Mouse (Mus musculus) embryonic facial prominence, embryonic 14.5 days (tissue): Measurements from ENCODE around the gene Tnfrsf13c. TPM values are rescaled to one million over a fixed set of nuclear protein-coding genes. Genes with fewer than 3 reads are reported as not detected.

Experiments used
- ATAC-seq: fragments of 200-750 bp; cut with Nextera tagmentation; 2 replicates; pipeline ENCODE4 v1.8.0; 2017; ENCODE audit warnings: low read depth, moderate number of reproducible peaks, moderate TSS enrichment
- DNase-seq: peaks from one replicate; pipeline ENCODE4 v3.0.0-alpha.2; 2015; ENCODE audit warnings: low spot score
- H3K27ac ChIP-seq: fragments of 300-500 bp; sonication (generic); replicated peaks from 2 replicates; pipeline ENCODE4 v1.5.1; 2014; ENCODE audit warnings: low read depth, mild to moderate bottlenecking, low read length, moderate library complexity
- H3K27me3 ChIP-seq: fragments of 300-500 bp; sonication (generic); replicated peaks from 2 replicates; pipeline ENCODE4 v1.6.1; 2014; ENCODE audit warnings: low read length; ENCODE audit not compliant: control insufficient read depth, insufficient read depth
- H3K36me3 ChIP-seq: fragments of 300-500 bp; sonication (generic); 2 replicates; pipeline ENCODE4 v1.6.1; 2014; ENCODE audit warnings: low read length, mixed read lengths; ENCODE audit not compliant: control insufficient read depth, insufficient read depth
- H3K4me1 ChIP-seq: fragments of 300-500 bp; sonication (generic); 2 replicates; pipeline ENCODE4 v1.6.1; 2014; ENCODE audit warnings: antibody characterized with exemption, low read length; ENCODE audit not compliant: control insufficient read depth, insufficient read depth
- H3K4me2 ChIP-seq: fragments of 300-500 bp; sonication (generic); 2 replicates; pipeline ENCODE4 v1.6.1; 2014; ENCODE audit warnings: low read depth, mild to moderate bottlenecking, low read length, moderate library complexity, mixed read lengths
- H3K4me3 ChIP-seq: fragments of 300-500 bp; sonication (generic); 2 replicates; pipeline ENCODE4 v1.5.1; 2014; ENCODE audit warnings: low read depth, mild to moderate bottlenecking, low read length
- H3K9ac ChIP-seq: fragments of 300-500 bp; sonication (generic); 2 replicates; pipeline ENCODE4 v1.6.1; 2014; ENCODE audit warnings: low read depth, mild to moderate bottlenecking, low read length, moderate library complexity, mixed read lengths
- H3K9me3 ChIP-seq: fragments of 300-500 bp; sonication (generic); 2 replicates; pipeline ENCODE4 v1.6.1; 2016; ENCODE audit warnings: low read length; ENCODE audit not compliant: control insufficient read depth
- WGBS: fragments of 180-500 bp; shearing (Covaris S2); extraction: QIAGEN DNeasy Blood & Tissue Kit; methylation state at CpG from one replicate; pipeline ENCODE4 v1.1.7; 2014; 5-methylcytosine and 5-hydroxymethylcytosine counted together
- polyA plus RNA-seq: library from polyadenylated mRNA; unstranded; fragments of >200 nt; fragmentation: Nextera tagmentation; extraction: Ambion mirVana; gene quantifications from 2 replicates; pipeline ENCODE4 v1.2.1, GENCODE M21; 2014

Tnfrsf13c gene
- polyA plus RNA-seq, 1 experiment from 2014 or later: 0.40 TPM

- H3K27me3 ChIP-seq: peaks cover 93% of the 10 kb centered on the region
- H3K9ac ChIP-seq: no peak overlapping the region
- no peak overlapping the region for H3K4me2 ChIP-seq
- ATAC-seq: no peak
- DNase-seq: no peak
- H3K4me3 ChIP-seq: no peak overlapping the region
- H3K36me3 ChIP-seq: peaks cover 18% of the 10 kb centered on the region
- 0 out of 2 replicates have a peak, but pooled peaks cover 3% of the 10 kb centered on the region for H3K4me1 ChIP-seq
- no peak overlapping the region for H3K27ac ChIP-seq
- H3K9me3 ChIP-seq: no peaks in the 10 kb centered on the region
- WGBS: 77% methylated on average over 13 of the region's 13 CpGs
These were observed 14.7 kb downstream of the Tnfrsf13c start for GRCm38 (mm10) chr15:82209295-82210050.

DNA sequence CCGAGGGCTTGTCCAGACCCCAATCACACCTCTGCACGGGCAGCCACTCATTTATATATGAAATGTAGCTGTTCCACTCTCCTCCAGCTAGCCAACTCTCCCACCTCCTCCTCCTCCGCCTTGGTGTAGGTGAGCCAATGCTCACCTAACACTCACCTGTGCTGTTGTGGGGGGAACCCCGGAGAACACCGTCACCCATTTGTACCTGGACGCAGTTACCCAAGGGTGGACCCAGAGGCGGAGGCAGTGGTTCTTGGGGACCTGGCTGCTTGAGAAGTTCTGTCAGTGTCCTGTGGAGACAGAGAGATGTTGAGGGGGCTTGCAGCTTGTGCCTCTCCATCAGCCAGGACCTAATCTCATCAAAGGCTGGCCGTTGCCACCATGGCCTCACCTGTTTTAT, 15.9 kb downstream of the Tnfrsf13c start:
- no peak overlapping the region for H3K4me3 ChIP-seq
- ATAC-seq (no peak), DNase-seq (no peak)
- no peak overlapping the region for H3K4me2 ChIP-seq
- H3K36me3 ChIP-seq: peaks cover 30% of the 10 kb centered on the region
- WGBS: 85% methylated on average over 8 of the region's 8 CpGs
- H3K27ac ChIP-seq: no peak overlapping the region
- H3K27me3 ChIP-seq: peaks cover 83% of the 10 kb centered on the region
- H3K9me3 ChIP-seq: no peaks in the 10 kb centered on the region
- H3K4me1 ChIP-seq: 0 out of 2 replicates have a peak, but pooled peaks cover 3% of the 10 kb centered on the region
- H3K9ac ChIP-seq: no peak overlapping the region

- H3K4me3 ChIP-seq: no peak overlapping the region
- H3K9me3 ChIP-seq: no peaks in the 10 kb centered on the region
- WGBS: 19% methylated on average over 30 of the region's 30 CpGs
- peaks cover 37% of the 10 kb centered on the region for H3K36me3 ChIP-seq
- ATAC-seq (no peak), DNase-seq (no peak)
- H3K27ac ChIP-seq: no peak overlapping the region
- H3K9ac ChIP-seq: no peak overlapping the region
- H3K4me2 ChIP-seq: no peak overlapping the region
- peaks cover 76% of the 10 kb centered on the region for H3K27me3 ChIP-seq
- 0 out of 2 replicates have a peak, but pooled peaks cover 3% of the 10 kb centered on the region for H3K4me1 ChIP-seq
These were observed 16.5 kb downstream of the Tnfrsf13c start for GRCm38 (mm10) chr15:82207504-82208219.

DNA sequence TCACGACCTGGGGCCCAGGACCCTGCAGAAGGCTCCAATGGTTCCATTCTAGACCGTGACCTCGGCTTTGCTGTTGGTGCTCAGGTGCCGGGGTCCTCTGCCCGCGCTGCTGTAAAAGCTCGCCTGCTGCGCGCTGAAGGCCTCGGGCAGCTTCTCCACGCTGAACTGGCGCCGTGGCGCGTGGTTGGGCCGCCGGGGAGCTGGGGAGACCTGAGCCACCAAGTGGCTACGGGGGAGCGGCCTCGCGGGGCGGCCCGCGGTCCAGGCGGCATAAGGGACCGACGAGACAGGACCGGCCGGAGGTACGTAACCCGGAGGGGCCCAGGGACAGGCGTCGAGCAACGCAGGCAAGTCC, 17.1 kb downstream of the Tnfrsf13c start:
- no peak overlapping the region for H3K4me2 ChIP-seq
- H3K9ac ChIP-seq: no peak overlapping the region

DNA sequence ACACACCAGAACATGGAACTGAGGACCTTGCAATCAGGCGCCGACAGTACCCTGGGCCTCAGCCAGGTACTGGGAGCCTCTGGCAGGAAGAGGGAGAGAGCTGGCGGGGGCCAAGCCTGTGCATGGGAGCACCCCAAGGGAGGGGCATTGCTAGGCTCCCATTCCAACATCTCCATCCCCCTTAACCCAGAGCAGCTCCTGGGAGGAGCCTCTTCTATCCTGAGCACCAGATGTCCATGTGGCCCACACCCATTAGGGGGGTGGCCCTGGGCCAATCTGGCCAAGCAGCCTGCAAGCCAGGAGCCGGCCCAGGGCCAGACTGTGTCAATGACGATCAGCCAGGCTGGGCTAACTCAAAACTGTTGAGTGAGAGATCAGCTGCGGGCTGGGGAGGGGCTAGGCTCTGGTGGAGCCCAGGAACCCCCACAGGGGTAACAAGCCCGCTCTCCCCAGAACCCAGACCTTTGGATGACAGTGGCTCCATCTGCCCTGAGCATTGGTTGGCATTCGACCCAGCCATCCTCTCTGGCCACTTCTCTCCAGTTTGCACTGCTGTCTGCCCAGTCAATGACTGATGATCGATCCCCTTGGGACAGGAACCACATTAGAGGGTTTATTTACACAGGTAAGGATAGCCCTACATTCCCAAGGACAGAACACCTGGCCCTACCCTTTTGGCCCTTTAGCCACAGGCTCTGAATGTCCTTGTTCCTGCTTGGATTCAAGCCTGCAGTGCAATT, 17.6 kb downstream of the Tnfrsf13c start:
- H3K4me3 ChIP-seq: no peak overlapping the region
- no peak overlapping the region for H3K9ac ChIP-seq
- no peaks in the 10 kb centered on the region for H3K9me3 ChIP-seq
- H3K4me2 ChIP-seq: no peak overlapping the region
- H3K27ac ChIP-seq: no peak overlapping the region
- 42% methylated on average over 5 of the region's 9 CpGs for WGBS
- H3K36me3 ChIP-seq: peaks cover 48% of the 10 kb centered on the region
- no peaks in the 10 kb centered on the region for H3K4me1 ChIP-seq
- peaks cover 65% of the 10 kb centered on the region for H3K27me3 ChIP-seq
- ATAC-seq (peak; percentile 54), DNase-seq (peak; percentile 64)

More for the DNA sequence above, 17.1 kb downstream of the Tnfrsf13c start:
- peaks cover 42% of the 10 kb centered on the region for H3K36me3 ChIP-seq
- no peak for DNase-seq
- peaks cover 70% of the 10 kb centered on the region for H3K27me3 ChIP-seq
- 0 out of 2 replicates have a peak, but pooled peaks cover 3% of the 10 kb centered on the region for H3K4me1 ChIP-seq
- H3K4me3 ChIP-seq: no peak overlapping the region
- no peaks in the 10 kb centered on the region for H3K9me3 ChIP-seq
- H3K27ac ChIP-seq: no peak overlapping the region
- WGBS: 10% methylated on average over 33 of the region's 34 CpGs
- ATAC-seq: no peak

DNA sequence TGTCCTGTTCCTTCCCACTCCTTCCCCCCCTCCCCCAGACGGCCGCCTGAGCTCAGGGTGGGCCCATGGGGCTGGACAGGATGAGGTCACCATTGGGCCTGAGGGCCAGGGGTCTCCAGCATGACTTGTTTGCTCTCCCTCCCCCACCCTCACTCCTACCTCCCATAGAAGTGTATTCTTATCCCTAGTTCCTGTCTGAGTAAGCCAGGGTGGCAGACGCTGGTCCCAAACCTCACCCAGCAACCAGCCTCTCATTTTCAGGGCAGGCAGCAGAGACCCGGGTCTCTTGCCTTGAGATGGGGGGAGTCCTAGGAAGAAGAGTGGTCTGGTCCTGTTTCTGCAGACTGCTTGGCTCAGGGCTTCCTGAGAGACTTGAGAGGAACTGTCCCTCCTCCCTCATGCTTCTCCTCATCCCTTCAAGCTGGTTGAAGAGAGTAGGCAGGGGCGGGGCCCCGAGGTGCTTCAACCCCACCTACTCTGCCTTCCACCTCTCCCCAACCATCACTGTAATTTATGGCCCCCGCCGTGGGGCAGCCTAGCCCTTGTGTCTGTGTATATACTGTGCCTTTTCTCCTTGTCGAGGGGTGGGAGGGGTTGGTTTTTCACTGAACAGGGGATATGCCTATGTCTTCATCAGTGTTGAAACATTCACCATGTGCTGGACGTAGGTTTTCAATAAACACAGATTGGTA, 19.3 kb downstream of the Tnfrsf13c start:
- no peak overlapping the region for H3K27ac ChIP-seq
- no peaks in the 10 kb centered on the region for H3K4me1 ChIP-seq
- 49% methylated on average over 10 of the region's 10 CpGs for WGBS
- no peak overlapping the region for H3K4me3 ChIP-seq
- H3K4me2 ChIP-seq: no peak overlapping the region
- H3K9me3 ChIP-seq: no peaks in the 10 kb centered on the region
- peaks cover 48% of the 10 kb centered on the region for H3K27me3 ChIP-seq
- ATAC-seq: no peak
- DNase-seq: no peak
- peaks cover 64% of the 10 kb centered on the region for H3K36me3 ChIP-seq
- H3K9ac ChIP-seq: no peak overlapping the region

- H3K36me3 ChIP-seq: peaks cover 74% of the 10 kb centered on the region
- WGBS: 77% methylated on average over 20 of the region's 20 CpGs
- no peak for ATAC-seq
These were observed 20.4 kb downstream of the Tnfrsf13c start for GRCm38 (mm10) chr15:82203611-82204351.

More at GRCm38 (mm10) chr15:82203611-82204351, 20.4 kb downstream of the Tnfrsf13c start:
- Histone ChIP-seq H3K4me1 (no peaks in the 10 kb centered on the region), H3K4me3 (no peak overlapping the region), H3K27ac (no peak overlapping the region), H3K9ac (no peak overlapping the region), H3K9me3 (no peaks in the 10 kb centered on the region), H3K4me2 (no peak overlapping the region), H3K27me3 (peaks cover 37% of the 10 kb centered on the region)
- DNase-seq: no peak
